Mouse (Mus musculus) thymus, postnatal 14 days (tissue): ENCODE measurements around the gene Ubp1.
A peak's percentile ranks its signal among the peaks of the same experiment; 100 is the strongest.

Experiments
- DNase-seq: peaks from one replicate; pipeline ENCODE4 v3.0.0; 2021

The Ubp1 gene

GRCm38 (mm10) chr9:113930534-113931374 is at the start of gene Ubp1:
Gene Ubp1, plus strand, starts transcription at chr9:113930934.
- DNase-seq, result peak; percentile 92

DNA sequence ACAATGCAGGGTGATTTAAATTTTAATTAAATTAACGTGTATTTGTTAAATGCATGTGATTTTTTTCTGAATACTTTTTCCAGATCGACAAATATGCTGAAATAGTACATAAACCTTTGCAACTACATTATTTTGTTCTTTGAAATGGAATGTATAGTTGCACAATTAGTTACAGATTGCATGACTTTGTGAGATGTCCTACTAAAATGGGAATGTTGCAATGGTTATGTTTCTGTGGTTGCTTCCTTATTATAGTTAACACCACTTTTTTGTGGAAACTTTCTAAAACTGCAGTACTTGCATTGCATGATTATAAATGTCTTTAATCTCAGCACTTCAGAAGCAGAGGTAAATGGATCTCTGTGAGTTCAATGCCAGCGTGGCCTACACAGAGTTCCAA is 35.8 kb upstream of the Ubp1 start:
- DNase-seq, result no peak

DNA sequence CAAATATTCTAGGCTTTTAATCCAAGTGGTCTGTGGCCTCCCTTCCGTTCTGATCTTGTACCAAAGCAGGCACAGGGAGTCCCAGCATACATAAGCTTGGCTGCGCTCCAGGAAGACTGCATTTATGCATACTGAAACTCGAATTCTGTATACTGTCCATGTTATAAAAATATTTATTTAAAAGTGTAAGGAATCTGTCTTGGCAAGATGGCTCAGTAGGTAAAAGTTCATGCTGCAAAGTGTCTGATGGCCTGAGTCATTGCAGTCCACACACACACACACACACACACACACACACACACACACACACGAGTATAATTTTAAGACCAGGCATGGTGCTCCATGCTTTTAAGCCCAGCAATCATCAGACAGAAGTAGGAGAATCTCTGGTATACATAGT is 27.6 kb upstream of the Ubp1 start:
- DNase-seq, result no peak

DNA sequence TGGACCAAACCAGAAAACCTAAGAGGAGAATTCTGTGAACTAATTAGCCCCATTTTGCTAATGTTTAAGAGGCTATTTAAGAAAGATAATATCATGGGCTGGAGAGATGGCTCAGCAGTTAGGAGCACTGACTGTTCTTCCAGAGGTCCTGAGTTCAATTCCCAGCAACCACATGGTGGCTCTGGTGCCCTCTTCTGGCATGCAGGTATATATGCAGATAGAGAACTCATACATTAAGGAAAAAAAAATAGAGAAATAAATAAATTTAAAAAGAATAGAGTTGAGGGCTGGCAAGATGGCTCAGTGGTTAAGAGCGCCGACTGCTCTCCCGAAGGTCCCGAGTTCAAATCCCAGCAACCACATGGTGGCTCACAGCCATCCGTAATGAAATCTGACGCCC is 26.4 kb upstream of the Ubp1 start:
- peak; percentile 5 for DNase-seq

DNA sequence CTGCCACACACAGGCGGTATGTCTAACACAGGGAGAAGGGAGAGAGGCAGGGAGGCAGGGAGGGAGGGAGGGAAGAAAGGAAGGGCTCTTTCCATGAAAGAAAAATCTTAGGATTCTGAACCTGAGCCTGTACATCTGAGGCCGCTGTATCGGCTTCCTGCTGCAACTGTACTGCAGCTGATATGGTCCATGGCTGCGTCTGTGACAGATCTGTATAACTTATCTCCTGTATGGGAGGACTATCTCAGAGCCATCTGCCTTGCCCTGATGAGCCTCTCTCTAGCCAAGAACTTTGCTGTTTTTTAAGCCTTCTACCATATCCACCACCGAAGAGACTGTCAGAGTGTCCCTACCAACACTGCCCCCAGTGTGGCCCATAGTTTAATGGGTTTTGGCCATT is 14.9 kb upstream of the Ubp1 start:
- DNase-seq, result no peak

DNA sequence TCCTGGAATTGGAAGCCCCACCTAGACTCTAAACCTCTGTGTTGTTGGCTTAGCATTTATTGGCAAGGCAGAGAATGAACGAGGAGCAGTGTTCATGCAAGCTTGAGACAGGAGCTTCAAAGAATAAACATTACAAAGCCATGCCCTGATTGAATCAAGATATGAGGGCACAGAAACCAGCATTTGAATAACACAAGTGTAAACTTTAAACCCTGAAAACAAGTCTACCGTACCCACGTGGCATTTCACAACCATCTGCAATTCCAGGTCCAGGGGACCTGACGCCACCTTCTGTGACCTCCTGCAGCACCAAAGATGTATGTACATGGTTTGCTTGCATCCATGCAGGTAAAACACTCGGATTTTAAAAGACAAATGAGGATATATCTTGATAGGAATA is 8.1 kb upstream of the Ubp1 start:
- no peak for DNase-seq

DNA sequence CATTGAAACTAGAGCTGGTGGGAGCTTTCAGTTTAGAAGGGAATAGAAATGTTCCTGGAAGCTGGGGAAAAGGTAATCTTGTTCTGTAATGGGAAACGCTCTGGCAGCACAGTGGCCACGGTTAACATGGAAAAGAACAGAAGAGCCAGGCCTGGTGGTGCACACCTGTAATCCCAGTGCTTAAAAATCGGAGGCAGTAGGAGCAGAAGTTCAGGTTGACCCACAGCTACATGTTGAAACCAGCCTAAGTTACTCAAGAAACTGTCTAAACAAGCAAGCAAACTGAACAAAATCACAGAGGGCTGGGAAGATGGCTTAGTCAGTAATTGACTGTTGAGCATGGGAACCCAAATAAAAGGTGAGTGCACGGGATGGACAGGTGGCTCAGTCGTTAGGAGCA is 5.9 kb upstream of the Ubp1 start:
- no peak for DNase-seq

DNA sequence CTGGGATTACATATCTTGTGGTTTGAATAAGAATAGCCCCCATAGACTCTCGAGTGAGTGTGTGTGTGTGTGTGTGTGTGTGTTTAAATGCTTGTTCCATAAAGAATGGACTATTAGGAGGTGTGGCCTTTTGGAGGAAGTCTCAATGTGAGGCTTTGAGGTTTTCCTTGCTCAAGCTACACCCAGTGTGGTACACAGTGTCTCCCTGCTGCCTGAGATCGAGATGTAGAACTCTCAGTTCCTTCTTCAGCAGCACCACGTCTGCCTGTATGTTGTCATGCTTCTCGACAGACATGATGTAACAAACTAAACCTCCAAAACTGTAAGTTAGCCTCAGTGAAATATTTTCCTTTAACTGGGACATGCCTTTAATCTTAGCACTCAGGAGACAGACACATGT is 2.1 kb upstream of the Ubp1 start:
- no peak for DNase-seq

GRCm38 (mm10) chr9:113929676-113930075 is 1.1 kb upstream of the Ubp1 start:
- no peak for DNase-seq

DNA sequence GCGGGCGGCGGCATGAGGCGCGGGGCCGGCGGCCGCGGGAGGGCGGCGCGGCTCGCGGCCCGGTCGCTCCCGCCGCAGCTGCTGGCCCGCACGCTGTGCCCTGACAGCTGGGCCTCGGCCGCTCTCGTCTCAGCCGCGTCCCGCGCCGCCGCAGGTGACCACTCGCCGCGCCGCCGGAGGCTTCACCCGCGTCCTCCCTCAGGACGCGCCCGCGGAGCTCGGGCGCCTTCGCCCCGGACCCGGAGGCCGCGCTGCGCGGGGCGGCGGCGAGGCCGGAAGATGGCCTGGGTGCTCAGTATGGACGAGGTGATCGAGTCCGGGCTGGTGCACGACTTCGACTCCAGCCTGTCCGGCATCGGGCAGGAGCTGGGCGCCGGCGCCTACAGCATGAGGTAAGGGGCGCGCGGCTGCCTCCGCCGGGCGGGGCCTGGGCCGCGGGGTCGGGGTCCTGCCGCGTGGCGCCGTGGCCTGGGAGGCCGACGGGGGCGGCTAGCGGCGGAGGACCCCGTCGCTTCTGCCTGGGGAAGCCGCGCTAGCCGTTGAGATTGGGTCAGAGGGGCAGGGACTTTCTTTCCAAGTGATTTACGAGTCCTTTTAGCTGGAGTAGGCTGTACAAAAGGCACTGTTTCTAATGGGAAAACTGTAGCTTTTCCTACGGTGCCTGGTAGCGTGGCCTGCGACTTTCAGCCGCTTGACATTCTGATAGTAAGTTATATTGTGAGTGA is 803 bp downstream of the Ubp1 start:
- DNase-seq, result peak; percentile 54

DNA sequence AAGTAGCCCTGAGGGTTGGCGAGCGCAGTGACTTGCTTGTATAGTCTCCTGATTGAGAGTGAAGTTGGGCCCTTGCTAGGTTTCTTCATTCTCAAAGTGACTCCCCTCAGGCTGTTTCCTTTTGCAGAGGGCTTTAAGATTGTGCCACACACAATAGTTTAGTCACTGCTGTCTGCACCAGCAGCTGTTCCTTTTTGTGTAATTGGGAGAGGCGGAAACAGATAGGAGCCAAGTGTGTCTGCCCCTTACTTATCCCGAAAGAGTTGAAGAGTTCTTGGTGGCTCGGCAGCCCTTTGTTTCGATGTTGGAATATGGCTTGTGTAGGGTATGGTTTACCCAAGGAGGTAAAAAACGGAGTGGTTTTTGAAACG is 1.4 kb downstream of the Ubp1 start:
- DNase-seq, result peak; percentile 21

DNA sequence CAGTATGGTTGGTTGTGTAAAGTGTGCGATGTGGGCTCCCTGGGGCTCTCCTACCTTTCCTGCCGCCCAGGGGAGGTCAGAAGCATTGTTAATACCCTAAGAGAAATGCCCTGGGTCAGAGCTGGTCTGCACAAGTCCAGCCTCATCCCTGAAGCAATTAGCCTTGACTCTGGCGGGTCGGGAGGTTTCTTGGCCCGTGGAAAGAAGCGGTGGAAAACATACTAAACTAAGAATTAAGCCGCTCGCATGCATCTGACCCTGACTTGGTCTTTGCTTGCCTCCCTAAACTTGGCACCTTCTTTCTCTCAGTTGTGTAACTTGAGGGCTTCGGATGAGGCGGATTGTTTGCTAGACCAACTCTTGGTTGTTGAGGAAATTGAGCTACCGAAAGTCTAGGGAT is 1.8 kb downstream of the Ubp1 start:
- DNase-seq, result peak; percentile 8

- no peak for DNase-seq
These were observed 4.9 kb downstream of the Ubp1 start for GRCm38 (mm10) chr9:113935638-113936037.

- DNase-seq, result no peak
These were observed 8.5 kb downstream of the Ubp1 start for GRCm38 (mm10) chr9:113939063-113939850.

DNA sequence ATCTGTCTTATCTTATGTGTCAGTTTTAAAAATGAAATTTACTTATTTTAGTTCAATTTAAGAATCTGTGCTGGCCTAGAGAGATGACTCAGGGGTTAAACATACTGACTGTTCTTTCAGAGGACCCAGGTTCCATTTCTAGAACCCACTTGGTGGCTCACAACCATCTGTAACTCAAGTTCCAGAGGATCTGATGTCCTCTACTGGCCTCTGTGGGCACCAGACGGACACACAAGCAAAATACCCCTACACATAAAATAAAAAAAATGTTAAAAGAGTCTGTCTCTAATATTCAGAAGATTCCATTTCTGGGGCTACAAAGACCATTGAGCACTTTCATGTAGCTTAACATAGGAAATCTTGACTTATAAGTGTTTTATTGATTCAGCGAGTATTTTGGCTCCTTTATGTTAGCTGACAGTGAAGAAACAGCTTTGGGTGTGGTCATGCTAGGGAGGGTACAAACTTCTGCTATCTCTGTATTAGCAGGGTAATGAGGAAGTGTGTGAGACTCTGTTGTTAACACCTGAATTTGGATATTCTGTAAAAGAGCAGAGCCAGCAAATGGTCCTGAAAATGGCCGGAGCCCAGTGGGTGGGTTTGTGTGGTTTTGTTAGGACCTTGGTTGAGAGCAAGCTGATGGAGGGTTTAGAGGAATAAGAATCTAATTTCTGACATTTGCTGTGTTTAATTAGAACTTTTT is 10.5 kb downstream of the Ubp1 start:
- no peak for DNase-seq

DNA sequence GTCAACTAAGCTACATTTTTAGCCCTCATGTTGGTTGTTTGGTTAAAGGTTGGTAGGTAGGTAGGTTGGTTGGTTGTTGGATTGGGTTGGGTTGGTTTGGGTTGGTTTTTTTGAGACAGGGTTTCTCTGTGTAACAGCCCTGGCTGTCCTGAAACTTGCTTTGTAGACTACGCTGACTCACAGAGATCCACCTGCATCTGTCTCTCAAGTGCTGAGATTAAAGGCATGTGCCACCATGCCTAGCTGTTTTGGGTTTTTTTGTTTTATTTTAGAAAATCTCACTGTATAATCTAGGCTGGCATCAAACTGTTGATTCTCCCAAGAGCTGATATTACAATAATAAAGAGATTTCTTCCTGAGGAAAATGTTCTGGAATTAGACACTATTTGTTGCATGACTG is 12.6 kb downstream of the Ubp1 start:
- no peak for DNase-seq

- no peak for DNase-seq
These were observed 16.5 kb downstream of the Ubp1 start for GRCm38 (mm10) chr9:113947216-113947615.

GRCm38 (mm10) chr9:113957777-113958176 is 27.0 kb downstream of the Ubp1 start:
- DNase-seq, result no peak

- DNase-seq, result no peak
These were observed 33.0 kb downstream of the Ubp1 start for GRCm38 (mm10) chr9:113963718-113964117.

- DNase-seq, result no peak
These were observed 33.7 kb downstream of the Ubp1 start for GRCm38 (mm10) chr9:113964415-113964814.

- no peak for DNase-seq
These were observed 36.1 kb downstream of the Ubp1 start for GRCm38 (mm10) chr9:113966838-113967237.

GRCm38 (mm10) chr9:113968967-113969366 is 38.2 kb downstream of the Ubp1 start:
- DNase-seq, result no peak

GRCm38 (mm10) chr9:113969399-113969798 is 38.7 kb downstream of the Ubp1 start:
- DNase-seq, result no peak
